Mouse (Mus musculus) T-helper 2 cell (primary cell): ENCODE measurements at regions not wholly inside any gene's neighbourhood (a gene's known extent, or its start where the extent isn't known, plus 50 kb on each side); places are given as distances from the start of the nearest gene placed in this dataset.

Experiments
- in situ Hi-C: fragments of 300-600 bp; cut with MboI, MseI; formaldehyde crosslinking; loops from one replicate; pipeline ENCODE4 v1.15.1; 2025; ENCODE audit warnings: high pct_unique_total_duplicates

DNA sequence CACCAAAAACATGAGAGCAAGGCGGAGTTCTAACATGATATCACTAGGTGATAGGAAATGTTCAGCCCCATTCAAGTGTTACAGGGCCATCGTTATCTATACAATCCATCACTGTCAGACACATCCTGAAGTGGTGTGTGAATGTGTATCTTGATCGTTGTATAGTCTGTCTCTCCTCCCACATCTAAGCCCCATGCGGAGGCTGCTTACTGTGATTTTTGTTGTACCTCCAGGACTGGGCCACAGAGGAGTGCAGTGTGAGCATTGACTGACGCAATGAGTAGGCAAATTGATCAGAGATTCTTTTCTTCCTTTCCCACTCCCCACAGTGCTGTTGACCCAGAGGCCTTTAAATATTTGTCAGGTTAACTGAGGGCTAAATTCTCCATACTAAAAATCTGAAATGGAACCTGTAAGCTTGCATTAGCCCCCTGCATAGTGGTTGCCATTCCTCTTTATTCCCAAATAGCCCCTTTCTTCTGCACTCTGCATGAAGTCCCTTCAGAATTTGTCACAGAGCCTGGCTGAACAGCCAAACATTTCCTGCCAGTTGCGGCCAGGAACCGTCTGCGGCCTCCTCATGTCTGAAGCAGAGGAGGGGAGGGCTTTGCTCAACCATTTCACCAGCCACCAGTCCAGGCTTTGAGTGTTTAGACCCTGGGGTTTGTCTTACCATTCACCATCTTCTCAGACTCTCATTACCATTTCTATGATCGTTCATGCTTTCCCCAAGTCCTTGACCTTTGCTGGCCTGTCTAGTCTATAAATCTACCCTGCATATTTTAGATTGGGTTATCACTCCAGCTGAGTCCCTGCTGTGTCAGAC lies 119.3 kb downstream of the Ttc8 start:
- in situ Hi-C loops: no loop called here

GRCm38 (mm10) chr12:99041606-99042005 lies 121.2 kb downstream of the Ttc8 start:
- in situ Hi-C loops: no loop called here

DNA sequence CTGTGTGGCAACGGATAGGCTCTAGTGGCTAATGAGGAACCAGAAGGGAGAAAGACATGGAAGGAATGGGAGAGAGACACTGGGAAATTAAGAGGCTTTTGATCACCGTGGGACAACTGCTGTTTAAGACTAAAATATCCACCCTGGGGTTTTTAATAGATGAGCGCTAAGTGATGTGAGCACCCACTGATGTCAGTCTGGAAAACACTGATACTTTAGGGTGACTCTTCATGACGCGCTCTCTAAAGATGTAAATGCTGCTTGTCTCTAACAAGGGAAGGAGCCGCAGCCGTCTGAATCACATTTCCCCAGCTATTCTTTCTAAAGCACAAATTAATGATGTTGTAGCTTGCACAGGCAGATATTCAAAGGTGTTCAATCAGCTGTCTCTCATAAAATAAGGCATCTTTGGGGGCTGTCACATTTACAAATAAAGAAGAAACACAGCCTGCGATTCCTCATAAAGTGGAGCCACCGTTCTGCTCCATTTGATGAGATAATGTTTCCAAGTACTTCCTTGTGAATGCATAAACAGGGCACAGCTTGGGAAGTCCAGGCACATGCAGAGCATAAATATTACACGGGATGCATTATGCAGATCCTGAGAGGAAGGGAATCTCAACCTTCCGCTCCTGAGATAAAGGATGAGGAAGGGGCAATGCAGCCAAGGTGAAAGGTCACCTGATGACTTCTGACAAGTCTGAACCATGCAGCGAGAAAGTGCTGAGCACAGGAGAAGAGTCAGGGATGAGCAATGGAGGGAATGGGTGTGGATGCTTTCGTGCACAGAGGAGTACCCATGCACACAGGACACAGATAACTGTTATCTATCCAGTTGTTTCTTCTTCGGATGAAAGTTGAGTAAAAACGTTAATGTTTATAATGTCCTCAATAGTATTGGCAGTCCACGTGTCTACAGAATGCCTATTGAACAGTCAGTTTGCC lies 122.8 kb downstream of the Ttc8 start:
- in situ Hi-C loops: no loop called here

- in situ Hi-C loops: no loop called here
Observed at GRCm38 (mm10) chr12:99044477-99044876, 124.1 kb downstream of the Ttc8 start.

DNA sequence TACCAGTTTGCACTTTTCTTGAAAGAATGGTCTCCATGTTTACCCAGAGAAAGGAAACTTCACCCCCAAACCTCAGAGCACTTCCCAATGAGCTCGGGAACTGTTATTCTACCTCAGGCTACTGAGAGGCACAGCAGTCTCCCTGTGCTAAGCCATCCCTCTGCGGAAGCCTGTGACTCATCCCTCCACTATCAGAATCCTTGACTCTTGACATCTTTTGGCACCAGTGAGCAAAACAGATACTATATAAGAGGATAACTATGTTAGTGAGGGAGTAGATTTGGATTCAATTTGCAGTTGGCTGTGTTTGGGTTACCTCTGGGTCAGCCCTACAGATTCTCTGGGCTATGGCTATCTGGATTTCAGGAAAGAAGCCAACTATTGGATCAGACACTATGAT lies 130.1 kb downstream of the Ttc8 start:
- in situ Hi-C loops: no loop called here

DNA sequence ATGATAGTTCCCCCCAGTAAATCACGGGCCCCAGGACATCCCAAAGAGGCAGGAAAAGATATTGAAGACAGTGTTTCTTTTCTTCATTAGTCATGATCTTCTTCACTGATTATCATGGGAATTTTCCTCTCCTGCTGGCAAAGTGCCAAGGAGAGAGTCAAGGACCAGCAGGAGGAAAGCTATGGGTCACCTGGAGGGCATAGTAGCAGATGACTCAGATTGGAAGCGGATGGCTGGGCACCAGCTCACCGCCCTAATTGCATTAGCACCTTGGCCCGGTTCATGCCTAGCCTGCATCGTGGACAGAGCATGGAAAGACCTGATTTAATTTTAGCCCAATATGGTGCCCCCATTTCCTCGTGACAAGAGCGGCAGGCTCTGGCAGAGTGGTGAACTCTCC lies 132.2 kb downstream of the Ttc8 start:
- in situ Hi-C loops: no loop called here

DNA sequence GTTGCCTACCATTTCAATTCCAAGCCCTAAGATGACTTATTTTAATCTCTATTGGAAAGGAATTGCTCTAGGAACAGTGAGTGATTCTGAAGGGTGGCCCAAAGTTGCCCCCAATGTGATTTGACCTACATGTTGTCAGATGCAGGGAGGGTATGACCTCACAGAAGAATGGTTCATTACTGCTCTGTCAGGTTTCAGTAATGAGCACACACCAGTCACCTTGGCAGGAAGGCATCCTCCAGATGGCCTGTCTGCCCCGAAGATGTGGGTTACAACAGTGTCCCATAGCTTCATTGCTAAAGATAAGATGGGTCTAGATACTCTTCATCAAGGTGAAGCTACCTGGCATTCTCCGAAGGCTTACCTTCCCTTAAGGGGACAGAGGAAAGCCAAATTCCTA lies 137.1 kb downstream of the Ttc8 start:
- in situ Hi-C loops: no loop called here

- in situ Hi-C loops: no loop called here
Observed at GRCm38 (mm10) chr12:99058916-99059315, 138.5 kb downstream of the Ttc8 start.

DNA sequence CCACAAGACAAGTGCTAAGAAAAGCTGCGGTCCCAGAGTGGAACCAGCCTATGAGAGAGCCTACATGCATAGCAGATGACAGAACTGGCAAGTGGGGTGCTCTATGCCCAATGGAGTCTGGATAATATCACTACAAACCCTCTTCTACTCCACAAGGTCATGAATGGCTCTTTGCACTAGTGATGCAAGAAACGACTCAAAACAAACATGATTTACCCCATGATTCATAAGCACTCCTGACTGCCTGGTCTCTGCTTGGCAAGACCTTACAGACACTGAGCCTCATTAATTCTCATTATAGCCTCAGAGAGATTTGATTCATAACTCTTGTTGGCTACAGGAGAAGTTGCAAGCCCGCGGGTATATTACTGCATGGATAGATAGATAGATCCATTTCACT lies 139.1 kb downstream of the Ttc8 start:
- in situ Hi-C loops: no loop called here

- in situ Hi-C loops: no loop called here
Observed at GRCm38 (mm10) chr12:99060702-99061101, 140.3 kb downstream of the Ttc8 start.

DNA sequence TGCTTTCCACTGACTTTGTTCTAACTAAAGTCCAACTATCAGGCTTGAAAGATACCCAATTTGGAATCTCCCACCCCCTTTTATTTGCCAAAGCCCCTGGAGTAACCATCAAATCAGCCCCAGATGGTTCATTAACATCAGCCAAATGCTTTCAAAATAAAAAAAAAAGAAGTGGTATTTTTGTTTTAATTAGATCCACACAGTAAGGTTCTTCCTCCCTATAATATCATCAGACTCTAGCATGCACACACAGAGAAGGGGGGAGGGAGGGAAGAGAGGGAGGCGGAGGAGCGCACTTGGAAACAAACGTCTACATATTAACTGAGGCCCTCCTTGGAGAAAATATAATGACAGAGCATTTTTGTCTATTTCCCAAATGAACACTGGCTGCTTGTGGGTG lies 143.1 kb downstream of the Ttc8 start:
- in situ Hi-C loops: no loop called here

- in situ Hi-C loops: no loop called here
Observed at GRCm38 (mm10) chr12:99063885-99064284, 143.5 kb downstream of the Ttc8 start.

DNA sequence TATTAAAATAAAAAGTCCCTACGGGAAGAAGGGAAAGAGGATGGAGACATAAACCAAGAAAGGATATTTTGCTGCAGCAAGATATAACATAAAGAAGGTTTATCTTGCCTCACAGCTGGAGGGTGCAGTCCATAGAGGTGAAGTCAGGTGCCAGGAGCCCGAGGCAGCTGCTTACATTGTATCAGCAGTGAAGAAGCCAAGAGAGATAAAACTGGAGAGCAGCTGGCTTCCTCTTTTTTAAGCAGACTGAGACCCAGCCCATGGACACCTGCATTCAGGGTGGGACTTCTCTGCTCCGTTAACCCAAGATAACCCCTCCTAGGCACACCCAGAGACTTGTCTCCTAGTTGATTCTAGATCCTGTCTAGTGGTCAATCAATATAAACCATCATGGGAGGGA lies 147.6 kb downstream of the Ttc8 start:
- in situ Hi-C loops: no loop called here

DNA sequence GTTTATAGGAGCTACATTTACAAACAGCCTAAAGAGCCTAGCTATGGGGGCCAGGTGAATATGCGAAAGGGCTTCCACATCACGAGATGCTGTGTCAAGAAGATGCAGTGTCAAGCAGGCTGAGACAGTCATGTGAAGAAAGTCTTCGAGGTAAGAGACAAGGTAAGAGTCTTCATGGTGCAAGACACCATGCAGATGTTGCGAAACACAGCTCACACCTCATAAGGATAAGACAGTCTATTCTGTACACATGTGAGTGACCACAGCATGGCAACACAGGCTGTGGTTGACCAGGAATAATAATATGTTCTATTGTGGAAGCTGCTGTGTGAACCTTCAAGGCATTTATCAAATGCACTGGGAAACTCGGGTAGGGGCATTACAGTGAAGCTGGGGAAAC lies 153.4 kb downstream of the Ttc8 start:
- in situ Hi-C loops: no loop called here

DNA sequence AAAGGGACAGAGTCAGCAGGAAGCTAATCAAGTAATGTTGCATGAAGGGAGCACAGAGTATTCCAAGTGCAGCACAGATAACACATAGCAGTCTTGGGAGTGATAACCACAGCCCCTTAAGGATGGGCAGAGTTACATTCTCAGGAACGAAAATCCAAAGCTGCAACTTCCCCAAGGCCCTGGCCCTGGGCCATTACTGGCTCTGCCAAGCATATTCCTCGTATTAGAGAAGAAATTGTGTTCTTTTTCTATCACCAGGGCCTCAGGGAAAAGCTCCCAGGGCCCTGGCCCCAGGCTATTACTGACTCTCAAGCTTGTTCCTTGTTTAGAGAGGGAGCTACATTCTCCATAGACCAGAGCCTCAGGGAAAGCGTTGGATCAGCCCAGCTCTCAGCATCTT lies 157.0 kb downstream of the Ttc8 start:
- in situ Hi-C loops: loop anchor here (5.0 kb wide), 1 partner anchor 100 kb away; no protein-coding TSS in a partner anchor

DNA sequence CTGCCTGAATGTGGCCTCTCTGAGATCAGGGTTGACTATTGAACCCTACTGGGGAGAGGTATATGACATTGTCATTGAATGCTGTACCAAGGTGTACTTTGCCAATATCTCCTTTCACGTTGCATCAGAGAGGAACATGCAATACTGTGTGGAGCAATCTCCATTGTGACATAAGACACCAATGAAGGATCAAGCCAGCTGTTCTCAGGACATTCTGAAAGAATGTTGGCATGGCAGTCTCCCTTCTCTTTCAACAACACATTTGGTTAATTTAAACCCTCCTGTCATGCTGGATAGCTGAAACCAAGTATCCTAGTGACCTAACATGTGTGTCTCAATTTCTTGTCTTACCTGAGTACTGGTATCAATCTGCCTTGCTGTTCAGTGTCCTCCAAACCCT lies 159.5 kb downstream of the Ttc8 start:
- in situ Hi-C loops: loop anchor here (5.0 to 10.0 kb wide), 2 partner anchors 97 to 885 kb away; partner anchors contain the start of gene Kcnk13

DNA sequence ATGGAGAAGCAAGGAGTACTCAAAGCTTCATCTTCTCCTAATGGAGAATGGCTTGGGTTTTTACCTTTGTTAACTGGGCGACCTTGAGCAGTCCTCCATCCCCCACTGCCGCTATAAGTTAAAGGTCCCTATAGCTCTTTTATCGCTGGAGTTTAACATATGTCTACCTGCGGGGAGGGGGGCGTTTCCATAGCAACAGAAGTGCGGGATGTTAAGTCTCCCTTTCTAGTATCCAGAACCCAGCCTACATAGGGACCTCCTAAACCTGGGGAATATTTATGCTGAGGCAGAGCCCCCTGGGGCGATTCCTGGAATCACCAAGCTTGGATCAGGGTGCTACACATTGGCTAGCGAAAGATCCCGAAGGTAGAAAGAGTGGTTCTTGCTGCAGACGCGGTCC lies 163.2 kb downstream of the Ttc8 start:
- in situ Hi-C loops: loop anchor here (10.0 kb wide), 1 partner anchor 881 kb away; the partner anchor contains the start of gene Kcnk13

DNA sequence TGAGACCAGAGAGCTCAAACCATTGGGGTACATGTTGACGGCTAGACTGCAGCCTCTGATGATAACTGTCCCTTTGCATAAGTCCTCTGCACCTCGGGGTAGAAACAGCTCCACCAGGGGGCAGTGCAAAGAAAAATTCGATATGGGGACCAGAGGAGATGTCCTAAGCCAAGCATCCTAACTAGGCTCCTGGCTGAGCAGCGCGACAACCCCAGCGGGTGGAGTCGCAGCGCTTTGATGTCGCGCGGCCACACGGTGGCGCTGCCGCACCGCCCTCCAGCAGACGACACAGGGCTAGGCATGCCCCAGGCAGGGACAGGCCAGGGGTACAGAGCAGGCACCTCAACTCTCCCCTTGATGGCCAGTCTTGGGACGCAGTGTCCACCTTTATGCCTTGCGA lies 163.8 kb downstream of the Ttc8 start:
- in situ Hi-C loops: loop anchor here (10.0 kb wide), 1 partner anchor 881 kb away; the partner anchor contains the start of gene Kcnk13

GRCm38 (mm10) chr12:99087286-99087685 lies 166.9 kb downstream of the Ttc8 start:
- in situ Hi-C loops: loop anchor here (10.0 kb wide), 1 partner anchor 878 kb away; the partner anchor contains the start of gene Kcnk13

DNA sequence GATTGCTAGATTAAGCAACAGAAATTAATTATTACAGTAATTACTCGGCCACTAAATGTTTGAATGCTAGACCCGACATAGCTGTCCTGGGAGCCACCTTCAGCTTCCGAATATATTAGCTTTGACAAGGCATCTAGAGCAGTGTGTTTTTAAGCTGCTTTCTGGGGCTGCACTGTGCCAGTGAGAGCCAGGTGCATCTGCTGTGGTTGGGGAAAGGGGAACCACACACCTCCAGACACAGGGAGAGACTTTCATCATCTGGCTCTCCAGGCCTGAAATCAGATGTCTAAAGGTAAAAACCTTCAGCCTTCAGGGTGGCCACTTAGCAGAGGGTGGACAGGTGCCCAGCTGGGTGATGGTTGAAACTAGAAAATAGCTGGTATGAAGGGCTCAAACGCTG lies 171.4 kb downstream of the Ttc8 start:
- in situ Hi-C loops: no loop called here

DNA sequence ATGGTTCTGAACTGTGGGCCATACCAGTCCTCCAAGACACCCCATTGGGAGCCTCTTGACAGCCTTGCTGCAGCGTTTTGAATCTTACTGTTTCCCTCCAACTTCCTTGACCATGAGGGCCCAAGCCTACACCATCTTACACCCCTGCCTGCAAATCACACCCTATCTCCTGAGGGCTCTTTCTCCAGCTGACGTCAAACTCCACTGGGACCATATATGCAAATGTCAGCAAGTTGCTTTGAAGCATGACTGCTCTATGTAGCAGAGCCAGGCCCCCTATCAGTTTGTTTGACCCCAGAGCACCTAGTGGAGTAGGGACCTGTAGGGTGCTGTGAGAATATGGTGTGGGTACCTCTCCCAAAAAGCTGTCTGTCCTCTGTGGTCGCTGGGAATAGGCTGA lies 172.8 kb downstream of the Ttc8 start:
- in situ Hi-C loops: no loop called here

- in situ Hi-C loops: no loop called here
Observed at GRCm38 (mm10) chr12:99093989-99094388, 173.6 kb downstream of the Ttc8 start.
